Mouse (Mus musculus): ENCODE data around the gene Ccdc157.

DNA sequence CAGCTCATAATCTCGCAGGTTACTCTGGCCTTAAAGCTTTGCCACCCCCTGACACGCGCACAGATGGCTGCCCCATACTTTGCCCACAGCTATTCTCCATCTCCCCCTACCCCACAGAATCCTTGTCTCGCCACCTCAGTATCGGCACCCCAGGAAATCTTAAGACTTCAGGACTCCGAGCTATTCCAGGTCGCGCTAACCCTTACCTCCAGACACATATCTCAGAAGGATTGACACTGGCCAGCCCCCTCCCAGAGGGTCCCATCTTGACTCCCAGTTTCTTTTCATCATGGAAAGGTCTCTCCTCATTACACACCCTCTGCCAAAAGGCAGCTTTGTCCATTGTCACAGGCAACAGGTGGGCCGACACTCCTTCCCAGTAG, 27.2 kb upstream of the Ccdc157 start:
- TF ChIP-seq CTCF (IDR thresholded peaks at IDR 0.05; ENCODE audit: borderline replicate concordance, insufficient read depth, low read depth, low read length) (no peak), POLR2A (IDR thresholded peaks at IDR 0.05; ENCODE audit: borderline replicate concordance, insufficient read depth, low read length) (no peak)

All from cerebellum, adult 2 months (tissue).